Mouse (Mus musculus): ENCODE results near the gene Bbs9. TPM values are rescaled to one million over a fixed set of nuclear protein-coding genes. Genes with fewer than 3 reads are reported as not detected.

Bbs9 gene
- total RNA-seq, 1 experiment, result 10.3 TPM

DNA sequence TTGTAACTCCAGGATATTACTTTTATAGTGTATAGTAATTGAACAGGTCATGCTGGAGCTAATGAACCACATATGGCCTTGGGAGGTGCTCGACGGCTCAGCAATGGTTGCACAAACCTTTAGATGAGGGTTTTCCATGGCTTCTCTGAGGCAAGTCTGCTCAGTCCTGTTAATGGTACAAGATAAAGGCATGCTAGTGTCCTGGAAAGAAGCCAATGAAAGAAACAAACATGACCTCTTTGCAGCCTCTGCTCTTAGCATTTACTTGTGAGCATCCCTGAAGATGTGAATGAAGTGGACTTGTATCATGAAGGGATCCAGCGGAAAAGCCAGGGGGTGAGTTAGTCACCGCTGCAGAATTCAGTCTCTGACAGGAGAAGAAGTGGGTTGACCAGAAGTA, 64.0 kb downstream of the Bbs9 start:
- no peaks in the 10 kb centered on the region for H3K4me1 ChIP-seq (ENCODE audit: control insufficient read depth in 2 of 2, insufficient read depth in 2 of 2, low read length in 2 of 2, poor library complexity in 1 of 2)
- in situ Hi-C loops (cut with MboI; ENCODE audit: low sequenced_read_pairs in 2 of 2, unreplicated experiment in 2 of 2), result no loop called here
- H3K27ac ChIP-seq (ENCODE audit: insufficient read depth, low read depth, low read length, poor library complexity, severe bottlenecking), result no peak overlapping the region
- TF ChIP-seq CHD2 (IDR thresholded peaks at IDR 0.05; ENCODE audit: low read depth, low read length) (no peak), ZNF384 (IDR thresholded peaks at IDR 0.05; ENCODE audit: low read depth, low read length) (no peak), HCFC1 (IDR thresholded peaks at IDR 0.05; ENCODE audit: borderline replicate concordance, insufficient read depth, low read length) (no peak), MAFK (IDR thresholded peaks at IDR 0.05; ENCODE audit: insufficient read depth, low read depth, low read length) (no peak), ZC3H11A (IDR thresholded peaks at IDR 0.05; ENCODE audit: borderline replicate concordance, low read depth, low read length) (no peak)
- no peaks in the 10 kb centered on the region for H3K36me3 ChIP-seq (ENCODE audit: control insufficient read depth, insufficient read depth, low read length, poor library complexity, severe bottlenecking)
- DNase-seq (ENCODE audit: low read depth, low spot score), result no peak
- no peaks in the 10 kb centered on the region for H3K9me3 ChIP-seq (ENCODE audit: control insufficient read depth, insufficient read depth, low read depth, low read length)
- H3K4me3 ChIP-seq (ENCODE audit: insufficient read depth in 1 of 2, low read depth in 1 of 2, low read length in 2 of 2, poor library complexity in 1 of 2, severe bottlenecking in 1 of 2), result no peak overlapping the region
- no peak overlapping the region for H3K9ac ChIP-seq (ENCODE audit: insufficient read depth, low read depth, low read length, poor library complexity, severe bottlenecking)

- no peak overlapping the region for H3K27ac ChIP-seq (ENCODE audit: insufficient read depth, low read depth, low read length, poor library complexity, severe bottlenecking)
- no peak for DNase-seq (ENCODE audit: low read depth, low spot score)
- H3K4me3 ChIP-seq (ENCODE audit: insufficient read depth in 1 of 2, low read depth in 1 of 2, low read length in 2 of 2, poor library complexity in 1 of 2, severe bottlenecking in 1 of 2), result no peak overlapping the region
- H3K36me3 ChIP-seq (ENCODE audit: control insufficient read depth, insufficient read depth, low read length, poor library complexity, severe bottlenecking), result no peaks in the 10 kb centered on the region
- H3K4me1 ChIP-seq (ENCODE audit: control insufficient read depth in 2 of 2, insufficient read depth in 2 of 2, low read length in 2 of 2, poor library complexity in 1 of 2), result no peaks in the 10 kb centered on the region
- no peaks in the 10 kb centered on the region for H3K9me3 ChIP-seq (ENCODE audit: control insufficient read depth, insufficient read depth, low read depth, low read length)
- no peak overlapping the region for H3K9ac ChIP-seq (ENCODE audit: insufficient read depth, low read depth, low read length, poor library complexity, severe bottlenecking)
- TF ChIP-seq CHD2 (IDR thresholded peaks at IDR 0.05; ENCODE audit: low read depth, low read length), result no peak
- no peak for TF ChIP-seq HCFC1 (IDR thresholded peaks at IDR 0.05; ENCODE audit: borderline replicate concordance, insufficient read depth, low read length)
- no peak for TF ChIP-seq ZC3H11A (IDR thresholded peaks at IDR 0.05; ENCODE audit: borderline replicate concordance, low read depth, low read length)
- no peak for TF ChIP-seq MAFK (IDR thresholded peaks at IDR 0.05; ENCODE audit: insufficient read depth, low read depth, low read length)
- TF ChIP-seq ZNF384 (IDR thresholded peaks at IDR 0.05; ENCODE audit: low read depth, low read length), result no peak
- in situ Hi-C loops (cut with MboI; ENCODE audit: low sequenced_read_pairs in 2 of 2, unreplicated experiment in 2 of 2), result no loop called here
Measured at GRCm38 (mm10) chr9:22541130-22541529, 65.6 kb downstream of the Bbs9 start.

- no peak overlapping the region for H3K27ac ChIP-seq (ENCODE audit: insufficient read depth, low read depth, low read length, poor library complexity, severe bottlenecking)
- H3K36me3 ChIP-seq (ENCODE audit: control insufficient read depth, insufficient read depth, low read length, poor library complexity, severe bottlenecking), result no peaks in the 10 kb centered on the region
- H3K4me1 ChIP-seq (ENCODE audit: control insufficient read depth in 2 of 2, insufficient read depth in 2 of 2, low read length in 2 of 2, poor library complexity in 1 of 2), result no peaks in the 10 kb centered on the region
- no peak overlapping the region for H3K9ac ChIP-seq (ENCODE audit: insufficient read depth, low read depth, low read length, poor library complexity, severe bottlenecking)
- in situ Hi-C loops (cut with MboI; ENCODE audit: low sequenced_read_pairs in 2 of 2, unreplicated experiment in 2 of 2), result no loop called here
- no peak for TF ChIP-seq CHD2 (IDR thresholded peaks at IDR 0.05; ENCODE audit: low read depth, low read length)
- no peak for TF ChIP-seq HCFC1 (IDR thresholded peaks at IDR 0.05; ENCODE audit: borderline replicate concordance, insufficient read depth, low read length)
- no peak for TF ChIP-seq ZC3H11A (IDR thresholded peaks at IDR 0.05; ENCODE audit: borderline replicate concordance, low read depth, low read length)
- TF ChIP-seq MAFK (IDR thresholded peaks at IDR 0.05; ENCODE audit: insufficient read depth, low read depth, low read length), result no peak
- TF ChIP-seq ZNF384 (IDR thresholded peaks at IDR 0.05; ENCODE audit: low read depth, low read length), result no peak
- DNase-seq (ENCODE audit: low read depth, low spot score), result no peak
- no peaks in the 10 kb centered on the region for H3K9me3 ChIP-seq (ENCODE audit: control insufficient read depth, insufficient read depth, low read depth, low read length)
- no peak overlapping the region for H3K4me3 ChIP-seq (ENCODE audit: insufficient read depth in 1 of 2, low read depth in 1 of 2, low read length in 2 of 2, poor library complexity in 1 of 2, severe bottlenecking in 1 of 2)
Measured at GRCm38 (mm10) chr9:22543467-22543866, 68.0 kb downstream of the Bbs9 start.

DNA sequence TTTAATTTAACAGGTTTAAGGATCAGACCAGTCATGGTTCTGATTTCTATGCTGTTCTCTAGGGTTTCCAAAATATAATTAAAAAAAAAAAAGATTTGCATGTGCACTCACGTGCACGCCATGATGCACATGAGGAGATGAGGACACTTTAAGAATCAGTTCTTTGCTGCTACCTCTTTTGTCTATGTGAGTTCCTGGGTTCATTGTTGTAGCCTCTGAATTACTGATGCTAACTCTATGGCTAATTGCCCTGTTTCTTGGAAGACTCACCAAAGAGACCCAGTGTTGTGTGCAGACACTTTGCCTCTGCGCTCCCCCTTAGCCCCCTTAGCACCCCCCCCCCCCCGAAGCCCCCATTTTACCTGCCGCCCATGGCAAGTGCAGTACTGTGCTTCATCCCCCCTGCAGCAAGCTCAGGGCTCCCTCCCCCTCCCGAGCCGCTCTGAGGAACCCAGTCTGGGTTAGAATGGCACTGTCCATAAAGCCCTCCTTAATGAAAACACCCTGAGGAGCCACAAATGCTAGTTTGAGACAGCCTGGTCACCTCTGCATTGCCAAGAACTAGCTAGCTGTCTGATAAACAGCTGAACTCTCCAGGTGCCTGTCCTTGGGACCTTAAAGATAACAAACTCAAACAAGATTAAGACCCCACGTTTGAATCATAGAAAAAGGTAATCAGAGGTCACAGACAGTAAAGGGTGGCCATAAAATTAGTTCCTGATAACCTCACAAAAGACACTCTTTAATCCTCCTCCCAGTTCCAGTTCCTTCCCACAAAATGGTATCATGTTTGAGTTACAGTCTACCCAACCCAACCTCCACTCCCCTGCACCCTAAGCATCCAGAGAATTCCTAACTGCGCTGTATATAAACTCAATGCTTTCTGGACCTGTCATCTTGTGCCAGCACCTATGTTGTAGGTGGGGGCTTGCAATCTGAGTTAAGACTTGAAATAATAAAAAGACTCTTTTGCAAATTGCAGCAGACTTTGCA, 69.1 kb downstream of the Bbs9 start:
- no peak overlapping the region for H3K27ac ChIP-seq (ENCODE audit: insufficient read depth, low read depth, low read length, poor library complexity, severe bottlenecking)
- DNase-seq (ENCODE audit: low read depth, low spot score), result no peak
- no peaks in the 10 kb centered on the region for H3K4me1 ChIP-seq (ENCODE audit: control insufficient read depth in 2 of 2, insufficient read depth in 2 of 2, low read length in 2 of 2, poor library complexity in 1 of 2)
- no peak overlapping the region for H3K4me3 ChIP-seq (ENCODE audit: insufficient read depth in 1 of 2, low read depth in 1 of 2, low read length in 2 of 2, poor library complexity in 1 of 2, severe bottlenecking in 1 of 2)
- no peak for TF ChIP-seq ZNF384 (IDR thresholded peaks at IDR 0.05; ENCODE audit: low read depth, low read length)
- TF ChIP-seq MAFK (IDR thresholded peaks at IDR 0.05; ENCODE audit: insufficient read depth, low read depth, low read length), result no peak
- TF ChIP-seq HCFC1 (IDR thresholded peaks at IDR 0.05; ENCODE audit: borderline replicate concordance, insufficient read depth, low read length), result no peak
- TF ChIP-seq CHD2 (IDR thresholded peaks at IDR 0.05; ENCODE audit: low read depth, low read length), result no peak
- TF ChIP-seq ZC3H11A (IDR thresholded peaks at IDR 0.05; ENCODE audit: borderline replicate concordance, low read depth, low read length), result no peak
- H3K9ac ChIP-seq (ENCODE audit: insufficient read depth, low read depth, low read length, poor library complexity, severe bottlenecking), result no peak overlapping the region
- no peaks in the 10 kb centered on the region for H3K9me3 ChIP-seq (ENCODE audit: control insufficient read depth, insufficient read depth, low read depth, low read length)
- in situ Hi-C loops (cut with MboI; ENCODE audit: low sequenced_read_pairs in 2 of 2, unreplicated experiment in 2 of 2), result no loop called here
- H3K36me3 ChIP-seq (ENCODE audit: control insufficient read depth, insufficient read depth, low read length, poor library complexity, severe bottlenecking), result no peaks in the 10 kb centered on the region

Measured in ES-E14 (cell line).